Mouse (Mus musculus): Measurements from ENCODE around the gene Phf12. TPM values are rescaled to one million over a fixed set of nuclear protein-coding genes. Genes with fewer than 3 reads are reported as not detected.

The Phf12 gene
- polyA plus RNA-seq, 2 experiments: 4.3 to 19.0 TPM

GRCm38 (mm10) chr11:77942230-77942629, 40.3 kb upstream of the Phf12 start:
- Histone ChIP-seq H3K27ac (no peak overlapping the region), H3K27me3 (ENCODE audit: control insufficient read depth, insufficient read depth, low read length) (no peaks in the 10 kb centered on the region; the same call in 1 of the 2 replicates), H3K9ac (replicated peaks) (no peak overlapping the region), H3K36me3 (replicated peaks; ENCODE audit: control insufficient read depth, insufficient read depth, low read depth) (no peaks in the 10 kb centered on the region), H3K4me2 (ENCODE audit: low read depth) (no peak overlapping the region), H3K4me1 (replicated peaks; ENCODE audit: control insufficient read depth in 2 of 2, insufficient read depth in 2 of 2, low read length in 1 of 2) (no peaks in the 10 kb centered on the region), H3K9me3 (ENCODE audit: control insufficient read depth, low read length) (no peaks in the 10 kb centered on the region), H3K4me3 (ENCODE audit: insufficient read depth in 1 of 2, low read depth in 2 of 2, low read length in 2 of 2) (no peak overlapping the region)
- TF ChIP-seq EP300 (IDR thresholded peaks at IDR 0.05; ENCODE audit: low read depth) (no peak), CTCF (IDR thresholded peaks at IDR 0.05; ENCODE audit: low read depth) (no peak)
- WGBS (ENCODE audit: insufficient replicate concordance): 32% methylated on average over 5 of the region's 5 CpGs
- no peak for DNase-seq (ENCODE audit: low read depth in 3 of 3, low spot score in 3 of 3)
- no peak for ATAC-seq (ENCODE audit: insufficient read depth)

- Histone ChIP-seq H3K9me3 (ENCODE audit: control insufficient read depth, low read length) (no peaks in the 10 kb centered on the region), H3K36me3 (replicated peaks; ENCODE audit: control insufficient read depth, insufficient read depth, low read depth) (no peaks in the 10 kb centered on the region), H3K27me3 (ENCODE audit: control insufficient read depth, insufficient read depth, low read length) (peaks cover 11% of the 10 kb centered on the region), H3K27ac (no peak overlapping the region), H3K9ac (replicated peaks) (no peak overlapping the region), H3K4me1 (replicated peaks; ENCODE audit: control insufficient read depth in 2 of 2, insufficient read depth in 2 of 2, low read length in 1 of 2) (no peaks in the 10 kb centered on the region), H3K4me3 (ENCODE audit: insufficient read depth in 1 of 2, low read depth in 2 of 2, low read length in 2 of 2) (no peak overlapping the region), H3K4me2 (ENCODE audit: low read depth) (no peak overlapping the region)
- WGBS (ENCODE audit: insufficient replicate concordance): 10% methylated on average over 9 of the region's 9 CpGs
- no peak for ATAC-seq (ENCODE audit: insufficient read depth)
- no peak for TF ChIP-seq EP300 (IDR thresholded peaks at IDR 0.05; ENCODE audit: low read depth)
- no peak for TF ChIP-seq CTCF (IDR thresholded peaks at IDR 0.05; ENCODE audit: low read depth)
- no peak for DNase-seq (ENCODE audit: low read depth in 3 of 3, low spot score in 3 of 3)
Measured at GRCm38 (mm10) chr11:77947860-77948259, 34.7 kb upstream of the Phf12 start.

- H3K27me3 ChIP-seq (ENCODE audit: control insufficient read depth, insufficient read depth, low read length): peaks cover 11% of the 10 kb centered on the region
- 13% methylated on average over 12 of the region's 12 CpGs for WGBS (ENCODE audit: insufficient replicate concordance)
- no peak overlapping the region for H3K4me2 ChIP-seq (ENCODE audit: low read depth)
- no peaks in the 10 kb centered on the region for H3K36me3 ChIP-seq (replicated peaks; ENCODE audit: control insufficient read depth, insufficient read depth, low read depth)
- no peak for ATAC-seq (ENCODE audit: insufficient read depth)
- H3K4me3 ChIP-seq (ENCODE audit: insufficient read depth in 1 of 2, low read depth in 2 of 2, low read length in 2 of 2): no peak overlapping the region
- no peaks in the 10 kb centered on the region for H3K4me1 ChIP-seq (replicated peaks; ENCODE audit: control insufficient read depth in 2 of 2, insufficient read depth in 2 of 2, low read length in 1 of 2)
- no peak for DNase-seq (ENCODE audit: low read depth in 3 of 3, low spot score in 3 of 3)
- TF ChIP-seq EP300 (IDR thresholded peaks at IDR 0.05; ENCODE audit: low read depth) (no peak), CTCF (IDR thresholded peaks at IDR 0.05; ENCODE audit: low read depth) (no peak)
- no peak overlapping the region for H3K9ac ChIP-seq (replicated peaks)
- no peaks in the 10 kb centered on the region for H3K9me3 ChIP-seq (ENCODE audit: control insufficient read depth, low read length)
- H3K27ac ChIP-seq: no peak overlapping the region
Measured at GRCm38 (mm10) chr11:77950125-77950685, 32.3 kb upstream of the Phf12 start.

GRCm38 (mm10) chr11:77950797-77951228, 31.7 kb upstream of the Phf12 start:
- peaks cover 11% of the 10 kb centered on the region for H3K27me3 ChIP-seq (ENCODE audit: control insufficient read depth, insufficient read depth, low read length)
- WGBS (ENCODE audit: insufficient replicate concordance): 40% methylated on average over 5 of the region's 5 CpGs
- H3K36me3 ChIP-seq (replicated peaks; ENCODE audit: control insufficient read depth, insufficient read depth, low read depth): no peaks in the 10 kb centered on the region

GRCm38 (mm10) chr11:77953671-77954070, 28.9 kb upstream of the Phf12 start:
- Histone ChIP-seq H3K9me3 (ENCODE audit: control insufficient read depth, low read length) (no peaks in the 10 kb centered on the region), H3K4me3 (ENCODE audit: insufficient read depth in 1 of 2, low read depth in 2 of 2, low read length in 2 of 2) (no peak overlapping the region), H3K4me2 (ENCODE audit: low read depth) (no peak overlapping the region), H3K27ac (no peak overlapping the region), H3K9ac (replicated peaks) (no peak overlapping the region), H3K4me1 (replicated peaks; ENCODE audit: control insufficient read depth in 2 of 2, insufficient read depth in 2 of 2, low read length in 1 of 2) (no peaks in the 10 kb centered on the region), H3K27me3 (ENCODE audit: control insufficient read depth, insufficient read depth, low read length) (peaks cover 7% of the 10 kb centered on the region), H3K36me3 (replicated peaks; ENCODE audit: control insufficient read depth, insufficient read depth, low read depth) (no peaks in the 10 kb centered on the region)
- DNase-seq (ENCODE audit: low read depth in 3 of 3, low spot score in 3 of 3) (no peak), ATAC-seq (ENCODE audit: insufficient read depth) (no peak)
- TF ChIP-seq EP300 (IDR thresholded peaks at IDR 0.05; ENCODE audit: low read depth): no peak
- TF ChIP-seq CTCF (IDR thresholded peaks at IDR 0.05; ENCODE audit: low read depth): peak; percentile 84
- WGBS (ENCODE audit: insufficient replicate concordance): 25% methylated on average over 9 of the region's 9 CpGs

More at GRCm38 (mm10) chr11:77950797-77951228, 31.7 kb upstream of the Phf12 start:
- Histone ChIP-seq H3K9me3 (ENCODE audit: control insufficient read depth, low read length) (no peaks in the 10 kb centered on the region), H3K4me2 (ENCODE audit: low read depth) (no peak overlapping the region), H3K9ac (replicated peaks) (no peak overlapping the region), H3K4me1 (replicated peaks; ENCODE audit: control insufficient read depth in 2 of 2, insufficient read depth in 2 of 2, low read length in 1 of 2) (no peaks in the 10 kb centered on the region), H3K4me3 (ENCODE audit: insufficient read depth in 1 of 2, low read depth in 2 of 2, low read length in 2 of 2) (no peak overlapping the region), H3K27ac (no peak overlapping the region)
- TF ChIP-seq EP300 (IDR thresholded peaks at IDR 0.05; ENCODE audit: low read depth) (no peak), CTCF (IDR thresholded peaks at IDR 0.05; ENCODE audit: low read depth) (no peak)
- ATAC-seq (ENCODE audit: insufficient read depth) (no peak), DNase-seq (ENCODE audit: low read depth in 3 of 3, low spot score in 3 of 3) (no peak)

Data from liver, embryonic 14.5 days (tissue).